Mouse (Mus musculus): ENCODE data around the gene Lrp6. TPM values are rescaled to one million over a fixed set of nuclear protein-coding genes. Genes with fewer than 3 reads are reported as not detected.

The Lrp6 gene
- polyA plus RNA-seq, 1 experiment, result 3.6 TPM

- no peak overlapping the region for H3K27ac ChIP-seq (ENCODE audit: control insufficient read depth, insufficient read depth, low read depth, low read length)
- no peaks in the 10 kb centered on the region for H3K4me1 ChIP-seq (ENCODE audit: control insufficient read depth, insufficient read depth, low read length)
- no peaks in the 10 kb centered on the region for H3K27me3 ChIP-seq (ENCODE audit: control insufficient read depth, insufficient read depth, low read length)
- no peaks in the 10 kb centered on the region for H3K36me3 ChIP-seq (ENCODE audit: control insufficient read depth, insufficient read depth, low read length)
- TF ChIP-seq POLR2A (IDR thresholded peaks at IDR 0.05; ENCODE audit: control insufficient read depth, low read depth, low read length), result no peak
- TF ChIP-seq CTCF (IDR thresholded peaks at IDR 0.05; ENCODE audit: control insufficient read depth, insufficient read depth, insufficient replicate concordance, low read depth, low read length), result no peak
- H3K4me3 ChIP-seq (ENCODE audit: control insufficient read depth, low read depth, low read length), result no peak overlapping the region
Observed at GRCm38 (mm10) chr6:134500381-134501162, 66.2 kb downstream of the Lrp6 start.

GRCm38 (mm10) chr6:134499089-134499488, 67.7 kb downstream of the Lrp6 start:
- no peaks in the 10 kb centered on the region for H3K4me1 ChIP-seq (ENCODE audit: control insufficient read depth, insufficient read depth, low read length)
- no peak overlapping the region for H3K27ac ChIP-seq (ENCODE audit: control insufficient read depth, insufficient read depth, low read depth, low read length)
- no peak for TF ChIP-seq POLR2A (IDR thresholded peaks at IDR 0.05; ENCODE audit: control insufficient read depth, low read depth, low read length)
- no peak for TF ChIP-seq CTCF (IDR thresholded peaks at IDR 0.05; ENCODE audit: control insufficient read depth, insufficient read depth, insufficient replicate concordance, low read depth, low read length)
- H3K4me3 ChIP-seq (ENCODE audit: control insufficient read depth, low read depth, low read length), result no peak overlapping the region
- H3K36me3 ChIP-seq (ENCODE audit: control insufficient read depth, insufficient read depth, low read length), result no peaks in the 10 kb centered on the region
- no peaks in the 10 kb centered on the region for H3K27me3 ChIP-seq (ENCODE audit: control insufficient read depth, insufficient read depth, low read length)

- no peaks in the 10 kb centered on the region for H3K27me3 ChIP-seq (ENCODE audit: control insufficient read depth, insufficient read depth, low read length)
- no peak overlapping the region for H3K4me3 ChIP-seq (ENCODE audit: control insufficient read depth, low read depth, low read length)
- H3K4me1 ChIP-seq (ENCODE audit: control insufficient read depth, insufficient read depth, low read length), result no peaks in the 10 kb centered on the region
- H3K27ac ChIP-seq (ENCODE audit: control insufficient read depth, insufficient read depth, low read depth, low read length), result no peak overlapping the region
- H3K36me3 ChIP-seq (ENCODE audit: control insufficient read depth, insufficient read depth, low read length), result no peaks in the 10 kb centered on the region
- TF ChIP-seq CTCF (IDR thresholded peaks at IDR 0.05; ENCODE audit: control insufficient read depth, insufficient read depth, insufficient replicate concordance, low read depth, low read length) (no peak), POLR2A (IDR thresholded peaks at IDR 0.05; ENCODE audit: control insufficient read depth, low read depth, low read length) (no peak)
Observed at GRCm38 (mm10) chr6:134498518-134498917, 68.2 kb downstream of the Lrp6 start.

DNA sequence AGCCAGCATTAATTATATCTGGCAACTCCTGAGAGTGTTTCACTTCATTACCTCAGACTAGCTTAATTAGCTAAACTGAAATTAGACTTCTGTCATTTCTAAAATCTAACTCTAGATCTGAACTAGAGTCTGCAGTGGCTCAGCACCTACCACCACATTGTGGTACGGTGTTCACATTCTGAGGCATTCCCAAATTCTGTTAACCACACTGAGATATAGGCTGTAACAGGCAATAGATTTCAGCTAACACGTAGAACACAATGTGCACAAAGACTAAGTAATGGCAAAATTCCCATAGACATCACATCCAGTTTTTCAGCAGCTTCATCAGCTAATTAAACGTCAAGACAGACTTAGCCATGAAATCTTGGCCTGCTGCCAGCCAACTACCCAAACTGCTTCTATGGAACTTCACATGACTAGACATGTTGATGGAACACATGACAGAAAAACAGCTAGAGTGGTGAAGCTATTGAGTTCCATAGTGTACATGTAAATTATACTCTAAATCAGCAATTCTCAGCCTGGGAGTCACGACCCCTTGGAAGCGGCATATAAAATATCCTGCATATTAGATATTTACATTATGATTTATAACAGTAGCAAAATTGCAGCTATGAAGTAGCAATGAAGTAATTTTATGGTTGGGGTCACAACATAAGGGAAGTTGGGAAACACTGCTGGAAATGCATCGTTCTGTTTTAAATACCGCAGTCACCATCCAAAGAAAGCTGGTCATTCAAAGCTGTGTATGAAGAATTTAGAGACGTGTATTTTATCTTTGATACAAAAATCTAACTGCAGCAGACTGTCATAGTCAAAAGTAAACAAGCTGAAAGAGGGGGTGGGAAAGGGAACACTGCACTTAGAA, 71.7 kb downstream of the Lrp6 start:
- H3K4me1 ChIP-seq (ENCODE audit: control insufficient read depth, insufficient read depth, low read length), result no peaks in the 10 kb centered on the region
- TF ChIP-seq POLR2A (IDR thresholded peaks at IDR 0.05; ENCODE audit: control insufficient read depth, low read depth, low read length), result no peak
- no peak for TF ChIP-seq CTCF (IDR thresholded peaks at IDR 0.05; ENCODE audit: control insufficient read depth, insufficient read depth, insufficient replicate concordance, low read depth, low read length)
- no peak overlapping the region for H3K4me3 ChIP-seq (ENCODE audit: control insufficient read depth, low read depth, low read length)
- no peaks in the 10 kb centered on the region for H3K27me3 ChIP-seq (ENCODE audit: control insufficient read depth, insufficient read depth, low read length)
- no peak overlapping the region for H3K27ac ChIP-seq (ENCODE audit: control insufficient read depth, insufficient read depth, low read depth, low read length)
- H3K36me3 ChIP-seq (ENCODE audit: control insufficient read depth, insufficient read depth, low read length), result no peaks in the 10 kb centered on the region

DNA sequence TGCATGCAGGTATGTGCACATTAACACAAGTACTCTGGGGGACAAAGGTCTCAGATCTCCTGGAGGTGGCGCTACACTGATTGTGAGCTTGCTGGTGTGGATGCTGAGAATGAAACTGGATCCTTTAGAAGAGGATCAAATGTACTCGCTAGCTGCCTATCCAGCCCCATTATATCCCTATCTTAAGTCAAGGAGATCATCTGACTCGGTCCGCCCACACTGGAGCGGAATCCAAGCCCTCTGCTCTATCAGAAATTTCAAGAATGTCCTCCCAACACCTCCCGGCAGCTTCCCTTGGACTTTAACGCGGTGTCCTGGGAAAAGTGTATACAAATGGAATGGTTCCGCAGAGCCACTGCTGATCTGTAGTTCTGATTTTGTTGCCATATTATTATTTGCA, 77.1 kb downstream of the Lrp6 start:
- Histone ChIP-seq H3K27me3 (ENCODE audit: control insufficient read depth, insufficient read depth, low read length) (no peaks in the 10 kb centered on the region), H3K36me3 (ENCODE audit: control insufficient read depth, insufficient read depth, low read length) (no peaks in the 10 kb centered on the region), H3K4me3 (ENCODE audit: control insufficient read depth, low read depth, low read length) (no peak overlapping the region), H3K27ac (ENCODE audit: control insufficient read depth, insufficient read depth, low read depth, low read length) (no peak overlapping the region), H3K4me1 (ENCODE audit: control insufficient read depth, insufficient read depth, low read length) (no peaks in the 10 kb centered on the region)
- no peak for TF ChIP-seq CTCF (IDR thresholded peaks at IDR 0.05; ENCODE audit: control insufficient read depth, insufficient read depth, insufficient replicate concordance, low read depth, low read length)
- no peak for TF ChIP-seq POLR2A (IDR thresholded peaks at IDR 0.05; ENCODE audit: control insufficient read depth, low read depth, low read length)

GRCm38 (mm10) chr6:134489130-134489529, 77.6 kb downstream of the Lrp6 start:
- Histone ChIP-seq H3K27ac (ENCODE audit: control insufficient read depth, insufficient read depth, low read depth, low read length) (no peak overlapping the region), H3K27me3 (ENCODE audit: control insufficient read depth, insufficient read depth, low read length) (no peaks in the 10 kb centered on the region), H3K36me3 (ENCODE audit: control insufficient read depth, insufficient read depth, low read length) (no peaks in the 10 kb centered on the region), H3K4me3 (ENCODE audit: control insufficient read depth, low read depth, low read length) (no peak overlapping the region), H3K4me1 (ENCODE audit: control insufficient read depth, insufficient read depth, low read length) (no peaks in the 10 kb centered on the region)
- TF ChIP-seq POLR2A (IDR thresholded peaks at IDR 0.05; ENCODE audit: control insufficient read depth, low read depth, low read length) (no peak), CTCF (IDR thresholded peaks at IDR 0.05; ENCODE audit: control insufficient read depth, insufficient read depth, insufficient replicate concordance, low read depth, low read length) (no peak)

- Histone ChIP-seq H3K36me3 (ENCODE audit: control insufficient read depth, insufficient read depth, low read length) (no peaks in the 10 kb centered on the region), H3K27ac (ENCODE audit: control insufficient read depth, insufficient read depth, low read depth, low read length) (no peak overlapping the region), H3K4me1 (ENCODE audit: control insufficient read depth, insufficient read depth, low read length) (no peaks in the 10 kb centered on the region), H3K27me3 (ENCODE audit: control insufficient read depth, insufficient read depth, low read length) (no peaks in the 10 kb centered on the region), H3K4me3 (ENCODE audit: control insufficient read depth, low read depth, low read length) (no peak overlapping the region)
- TF ChIP-seq CTCF (IDR thresholded peaks at IDR 0.05; ENCODE audit: control insufficient read depth, insufficient read depth, insufficient replicate concordance, low read depth, low read length), result no peak
- no peak for TF ChIP-seq POLR2A (IDR thresholded peaks at IDR 0.05; ENCODE audit: control insufficient read depth, low read depth, low read length)
Observed at GRCm38 (mm10) chr6:134486318-134486717, 80.4 kb downstream of the Lrp6 start.
